Mouse (Mus musculus) forebrain, embryonic 14.5 days (tissue): ENCODE measurements around the gene Serpina3m. TPM values are rescaled to one million over a fixed set of nuclear protein-coding genes. Genes with fewer than 3 reads are reported as not detected.
"Not testable (repeated sequence)": the region's sequence is repeated elsewhere in the genome, so short reads cannot be mapped to it uniquely, and the experiment has no call there.

Experiments
- ATAC-seq: fragments of 200-750 bp; cut with Nextera tagmentation; 2 replicates; pipeline ENCODE4 v1.8.0; 2017; ENCODE audit warnings: mild to moderate bottlenecking, moderate library complexity
- DNase-seq: peaks from one replicate; pipeline ENCODE4 v3.0.0-alpha.2; 2015; ENCODE audit warnings: low spot score
- H3K27ac ChIP-seq: fragments of 300-500 bp; sonication (generic); 2 replicates; pipeline ENCODE4 v1.5.1; 2014; ENCODE audit warnings: low read depth, mild to moderate bottlenecking, control low read depth, low read length, moderate library complexity
- H3K27me3 ChIP-seq: fragments of 300-500 bp; sonication (generic); replicated peaks from 2 replicates; pipeline ENCODE4 v1.6.1; 2014; ENCODE audit warnings: low read length, control low read depth, mixed read lengths; ENCODE audit not compliant: control insufficient read depth, insufficient read depth
- H3K36me3 ChIP-seq: fragments of 300-500 bp; sonication (generic); 2 replicates; pipeline ENCODE4 v1.6.1; 2014; ENCODE audit warnings: low read length, control low read depth; ENCODE audit not compliant: control insufficient read depth, insufficient read depth
- H3K4me1 ChIP-seq: fragments of 300-500 bp; sonication (generic); 2 replicates; pipeline ENCODE4 v1.6.1; 2014; ENCODE audit warnings: antibody characterized with exemption, low read length, control low read depth; ENCODE audit not compliant: control insufficient read depth, insufficient read depth
- H3K4me2 ChIP-seq: fragments of 300-500 bp; sonication (generic); 2 replicates; pipeline ENCODE4 v1.6.1; 2014; ENCODE audit warnings: mild to moderate bottlenecking, control low read depth, low read length
- H3K4me3 ChIP-seq: fragments of 300-500 bp; sonication (generic); 2 replicates; pipeline ENCODE4 v1.5.1; 2014; ENCODE audit warnings: low read depth, low read length, control low read depth
- H3K9ac ChIP-seq: fragments of 300-500 bp; sonication (generic); 2 replicates; pipeline ENCODE4 v1.6.1; 2014; ENCODE audit warnings: mild to moderate bottlenecking, low read length, control low read depth, moderate library complexity
- H3K9me3 ChIP-seq: fragments of 300-500 bp; sonication (generic); replicated peaks from 2 replicates; pipeline ENCODE4 v1.6.1; 2016; ENCODE audit warnings: low read length, control low read depth, mixed read lengths; ENCODE audit not compliant: control insufficient read depth
- WGBS: fragments of 180-500 bp; shearing (Covaris S2); extraction: QIAGEN DNeasy Blood & Tissue Kit; methylation state at CpG from one replicate; pipeline ENCODE4 v1.1.7; 2014; 5-methylcytosine and 5-hydroxymethylcytosine counted together
- polyA plus RNA-seq: library from polyadenylated mRNA; unstranded; fragments of >200 nt; fragmentation: Nextera tagmentation; extraction: Ambion mirVana; gene quantifications from 2 replicates; pipeline ENCODE4 v1.2.1, GENCODE M21; 2014

Gene Serpina3m
- polyA plus RNA-seq, 1 experiment from 2014 or later: not detected

DNA sequence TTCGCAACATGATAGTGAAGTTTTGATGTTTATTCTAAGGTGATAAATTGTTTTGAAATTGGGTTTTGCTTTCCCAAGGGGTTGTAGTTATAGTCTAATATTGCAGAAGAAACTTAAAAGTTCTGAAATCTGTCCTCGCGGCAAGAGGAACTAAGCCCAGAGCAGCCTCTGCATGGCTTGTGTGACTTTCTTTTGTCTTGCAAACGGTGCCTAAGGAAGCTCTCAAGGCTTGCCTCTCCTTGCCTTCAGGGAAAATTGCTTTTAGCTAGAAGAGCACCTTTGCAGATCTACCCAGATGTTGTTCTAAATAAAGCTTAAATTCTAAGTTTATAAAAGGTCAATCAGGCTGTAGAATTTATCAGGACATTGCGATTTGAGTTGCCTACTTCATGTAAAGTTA lies 40.5 kb downstream of the Serpina3m start:
- H3K9me3 ChIP-seq, H3K4me2 ChIP-seq, H3K27me3 ChIP-seq, H3K4me1 ChIP-seq, ATAC-seq, H3K36me3 ChIP-seq, H3K27ac ChIP-seq, DNase-seq, H3K4me3 ChIP-seq, H3K9ac ChIP-seq: not testable (repeated sequence)
- WGBS: 42% methylated on average over 5 of the region's 5 CpGs

DNA sequence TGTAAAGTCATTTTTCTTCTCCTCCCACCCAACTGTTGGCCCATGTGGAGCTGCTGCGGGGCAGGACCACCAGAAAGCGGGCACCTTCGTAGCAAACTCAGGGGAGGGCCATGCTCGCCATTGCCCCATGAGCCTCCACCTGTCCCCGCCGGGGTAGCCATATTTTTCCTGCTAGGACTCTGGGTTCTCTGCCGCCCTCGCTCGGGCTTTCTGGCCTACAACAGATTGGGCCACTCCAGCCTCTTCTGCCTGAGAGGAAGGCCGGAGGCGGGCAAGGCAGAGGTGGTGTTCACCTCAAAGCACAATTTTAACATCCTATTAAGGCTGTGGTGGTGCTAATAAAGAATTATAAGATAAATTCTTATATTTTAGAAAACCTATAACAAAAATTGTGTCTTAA lies 41.6 kb downstream of the Serpina3m start:
- no peak overlapping the region for H3K9ac ChIP-seq
- no peak for ATAC-seq
- no peaks in the 10 kb centered on the region; the same call in 1 of the 2 replicates for H3K9me3 ChIP-seq

DNA sequence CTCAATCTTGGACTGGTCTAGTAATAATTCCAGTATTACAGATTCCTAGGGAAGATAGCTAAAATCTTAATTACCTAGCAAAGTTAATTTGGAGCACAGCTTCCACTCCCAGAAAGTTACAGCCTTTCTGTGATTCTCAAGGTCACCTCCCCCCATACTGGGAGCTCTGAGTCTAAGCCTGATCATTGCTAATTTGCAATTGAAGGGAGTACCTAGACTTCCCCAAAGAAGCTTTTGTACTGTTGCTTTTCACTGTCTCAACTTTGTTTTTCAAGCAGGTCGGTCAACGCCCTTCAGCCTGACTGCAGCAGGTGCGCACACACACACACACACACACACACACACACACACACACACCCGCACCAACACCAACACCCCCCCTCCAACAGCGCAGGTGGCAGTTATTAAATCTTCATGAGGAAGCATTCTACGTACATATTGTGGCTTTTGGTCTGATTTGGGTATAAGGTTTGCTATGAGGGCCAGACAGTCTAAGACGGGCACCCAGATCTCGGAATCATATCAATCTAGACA lies 42.9 kb downstream of the Serpina3m start:
- not testable (repeated sequence) for DNase-seq, H3K27ac ChIP-seq, H3K27me3 ChIP-seq, H3K4me1 ChIP-seq, ATAC-seq, H3K9me3 ChIP-seq, H3K4me3 ChIP-seq, H3K9ac ChIP-seq, H3K4me2 ChIP-seq, H3K36me3 ChIP-seq
- 87% methylated on average over 8 of the region's 8 CpGs for WGBS

More for the DNA sequence above, 41.6 kb downstream of the Serpina3m start:
- no peaks in the 10 kb centered on the region for H3K27me3 ChIP-seq
- no peak overlapping the region for H3K27ac ChIP-seq
- H3K4me1 ChIP-seq: no peaks in the 10 kb centered on the region
- H3K4me3 ChIP-seq: no peak overlapping the region
- H3K36me3 ChIP-seq: no peaks in the 10 kb centered on the region
- no peak overlapping the region for H3K4me2 ChIP-seq
- WGBS: 93% methylated on average over 11 of the region's 11 CpGs
- DNase-seq: no peak

DNA sequence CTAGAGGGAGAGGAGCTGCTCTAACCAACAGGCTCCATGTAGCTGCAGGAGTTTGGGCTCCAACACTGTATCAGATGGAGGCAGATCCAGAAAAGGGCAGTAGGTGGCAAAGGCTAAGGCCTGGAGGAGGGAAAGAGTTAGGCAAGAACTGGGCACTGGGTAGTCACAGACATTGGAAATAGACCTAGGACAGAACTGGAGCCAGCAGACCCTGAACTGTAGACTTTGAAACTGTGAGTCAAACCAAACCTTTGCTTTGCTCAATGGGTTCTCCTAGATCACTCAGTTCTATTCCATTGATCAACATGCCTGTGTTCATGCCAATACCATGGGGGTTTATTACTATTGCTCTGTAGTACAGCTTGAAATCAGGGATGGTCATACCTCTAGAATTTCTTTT lies 47.7 kb downstream of the Serpina3m start:
- ATAC-seq: not testable (repeated sequence)

DNA sequence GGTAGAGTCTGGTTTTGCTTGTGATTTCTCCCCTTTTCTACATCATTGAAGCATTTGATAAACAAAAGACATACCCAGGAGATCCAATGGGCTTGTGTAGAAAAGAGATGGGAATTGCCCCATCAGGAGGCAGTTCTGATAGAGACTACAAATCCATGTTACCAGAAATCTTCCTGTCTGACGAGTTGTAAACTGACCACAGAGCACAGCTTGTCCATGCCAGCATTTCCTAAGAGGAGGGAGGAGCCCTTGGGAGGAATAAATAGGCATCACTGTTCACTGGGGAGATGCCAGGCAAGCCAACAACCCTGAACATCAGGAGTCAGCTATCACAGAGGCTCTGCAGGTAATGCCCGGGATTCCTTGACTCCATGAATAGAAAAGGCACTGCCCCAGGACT lies 48.6 kb downstream of the Serpina3m start:
- H3K9me3 ChIP-seq, H3K4me2 ChIP-seq, H3K4me3 ChIP-seq, H3K27me3 ChIP-seq, DNase-seq, H3K36me3 ChIP-seq, H3K9ac ChIP-seq, H3K27ac ChIP-seq, ATAC-seq, H3K4me1 ChIP-seq: not testable (repeated sequence)
- WGBS: 75% methylated on average over 2 of the region's 2 CpGs

More for the DNA sequence above, 47.7 kb downstream of the Serpina3m start:
- not testable (repeated sequence) for H3K27ac ChIP-seq, H3K9ac ChIP-seq, H3K36me3 ChIP-seq, H3K4me1 ChIP-seq, H3K9me3 ChIP-seq, DNase-seq, H3K4me3 ChIP-seq, H3K27me3 ChIP-seq, H3K4me2 ChIP-seq

DNA sequence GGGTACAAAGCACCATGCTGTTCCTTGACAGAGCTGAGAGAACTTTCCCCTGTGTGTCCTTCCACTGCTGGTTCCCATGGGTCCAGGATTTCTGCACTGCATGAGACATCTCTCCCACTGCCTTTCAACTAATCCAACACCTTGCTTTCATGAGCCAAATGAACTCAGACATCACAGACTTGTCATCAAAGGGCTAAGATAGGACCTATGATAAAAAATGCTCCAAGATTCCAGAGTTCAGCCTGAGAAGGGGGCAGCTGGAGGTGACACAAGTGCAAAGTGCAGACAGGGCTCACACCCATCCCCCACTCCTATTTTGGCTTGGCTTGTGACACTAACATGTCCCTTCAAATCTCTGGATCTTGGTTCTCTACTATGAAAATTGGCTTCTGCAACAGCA lies 50.2 kb downstream of the Serpina3m start:
- Histone ChIP-seq H3K9me3 (no peaks in the 10 kb centered on the region), H3K4me1 (no peaks in the 10 kb centered on the region), H3K36me3 (no peaks in the 10 kb centered on the region), H3K27ac (no peak overlapping the region), H3K4me3 (no peak overlapping the region), H3K4me2 (no peak overlapping the region), H3K27me3 (no peaks in the 10 kb centered on the region), H3K9ac (no peak overlapping the region)
- no peak for ATAC-seq
- DNase-seq: no peak

DNA sequence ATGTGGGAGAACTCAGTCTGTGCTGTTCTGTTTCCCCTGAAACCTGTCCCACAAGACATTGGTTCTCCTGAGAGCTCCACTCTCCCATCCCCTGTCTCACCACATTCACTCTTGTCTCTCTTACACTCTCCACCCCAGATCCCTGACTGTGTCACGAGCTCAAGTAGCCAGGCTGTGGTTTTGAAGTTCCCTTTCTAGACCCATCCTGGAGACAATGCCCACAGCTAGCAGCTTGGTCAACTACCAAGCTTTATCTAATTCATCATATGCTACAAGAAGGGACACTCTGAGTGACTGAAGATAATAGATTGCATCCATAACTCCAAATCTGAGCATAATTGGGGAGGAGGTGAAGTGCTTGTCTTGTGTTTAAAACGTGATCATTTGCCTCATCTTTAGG lies 52.8 kb downstream of the Serpina3m start:
- ATAC-seq, H3K27ac ChIP-seq, H3K4me2 ChIP-seq, H3K4me3 ChIP-seq, H3K9me3 ChIP-seq, H3K36me3 ChIP-seq, H3K9ac ChIP-seq, DNase-seq, H3K27me3 ChIP-seq, H3K4me1 ChIP-seq: not testable (repeated sequence)
- 83% methylated on average over 2 of the region's 2 CpGs for WGBS

DNA sequence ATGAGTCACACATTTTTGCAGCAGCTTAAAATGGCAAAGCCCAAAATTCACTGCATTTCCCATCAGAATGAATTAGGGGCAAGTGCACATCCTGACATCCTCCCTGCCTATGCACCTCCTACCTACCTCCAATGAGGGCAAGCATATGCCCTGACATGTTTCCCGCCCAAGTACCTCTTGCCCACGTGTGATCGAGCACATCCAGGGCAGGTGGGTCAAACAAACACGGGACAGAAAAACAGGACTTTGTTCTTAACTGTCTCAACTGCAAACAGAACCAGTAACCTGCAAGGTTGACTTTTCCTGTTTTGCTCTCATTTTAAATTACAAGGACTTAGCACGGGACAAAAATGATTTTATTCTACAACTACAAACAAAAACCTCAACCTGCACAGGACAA lies 65.7 kb downstream of the Serpina3m start:
- no peaks in the 10 kb centered on the region for H3K36me3 ChIP-seq
- no peak overlapping the region for H3K4me2 ChIP-seq
- WGBS: 85% methylated on average over 5 of the region's 5 CpGs
- H3K4me1 ChIP-seq: no peaks in the 10 kb centered on the region
- no peaks in the 10 kb centered on the region for H3K27me3 ChIP-seq
- no peak for DNase-seq
- no peak overlapping the region for H3K9ac ChIP-seq
- no peak overlapping the region for H3K4me3 ChIP-seq
- H3K27ac ChIP-seq: no peak overlapping the region
- ATAC-seq: no peak
- no peaks in the 10 kb centered on the region for H3K9me3 ChIP-seq

DNA sequence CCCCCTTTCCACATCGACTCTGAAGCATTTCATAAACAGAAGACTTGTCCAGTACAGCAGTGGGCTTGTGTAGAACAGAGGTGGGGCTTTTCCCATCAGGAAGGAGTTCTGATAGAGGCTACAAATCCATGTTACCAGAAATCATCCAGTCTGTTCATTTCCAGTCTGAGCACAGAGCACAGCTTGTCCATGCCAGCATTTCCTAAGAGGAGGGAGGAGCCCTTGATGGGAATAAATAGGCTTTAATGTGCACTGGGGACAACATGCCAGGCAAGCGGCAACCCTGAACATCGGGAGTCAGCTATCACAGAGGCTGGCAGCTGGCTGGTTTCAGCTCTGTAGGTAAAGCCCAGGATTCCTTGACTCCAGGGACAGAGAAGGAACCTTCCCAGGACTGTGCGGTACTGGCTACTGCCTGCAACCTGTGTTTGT lies 68.2 kb downstream of the Serpina3m start, which contains the start of gene Serpina3n:
Gene Serpina3n (plus strand): TSS at position 276 of the 432 bp plus-strand sequence.
- no peak for DNase-seq
- H3K9me3 ChIP-seq: no peaks in the 10 kb centered on the region
- no peak within 1 kb of the TSS for H3K27ac ChIP-seq
- H3K9ac ChIP-seq: no peak within 1 kb of the TSS
- 49% methylated on average over 4 of the region's 4 CpGs for WGBS
- ATAC-seq: no peak
- no peaks in the 10 kb centered on the region for H3K27me3 ChIP-seq
- no peaks in the 10 kb centered on the region for H3K36me3 ChIP-seq
- H3K4me3 ChIP-seq: no peak within 1 kb of the TSS
- no peak within 1 kb of the TSS for H3K4me2 ChIP-seq
- H3K4me1 ChIP-seq: no peaks in the 10 kb centered on the region
